Mouse (Mus musculus): Measurements from ENCODE around the gene 2010003K11Rik. TPM values are rescaled to one million over a fixed set of nuclear protein-coding genes. Genes with fewer than 3 reads are reported as not detected.
A peak's percentile ranks its signal among the peaks of the same experiment; 100 is the strongest.

The 2010003K11Rik gene
- polyA plus RNA-seq, 1 experiment from 2014 or later = not detected

DNA sequence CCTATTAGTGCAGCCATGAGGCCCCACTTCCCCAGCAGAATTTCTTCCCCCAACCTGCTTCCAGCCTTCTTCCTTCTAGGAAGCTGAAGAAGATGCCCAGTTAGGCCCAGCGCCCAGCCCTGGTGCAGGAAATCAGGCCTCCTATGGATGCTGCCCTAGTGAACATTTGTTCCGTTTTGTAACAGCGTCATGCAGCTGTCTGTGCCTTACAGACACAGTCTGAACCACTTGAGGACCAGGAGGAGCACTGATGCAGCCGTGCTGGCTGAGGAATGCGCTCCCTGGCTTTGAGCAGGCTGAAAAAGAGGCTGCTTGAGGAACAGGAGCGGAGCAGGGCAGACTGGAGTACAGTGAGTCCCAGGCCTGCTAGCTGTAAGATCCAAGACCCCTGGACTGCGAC is 3.7 kb downstream of the 2010003K11Rik start:
- no peak for ATAC-seq
- Histone ChIP-seq H3K4me1 (peaks cover 19% of the 10 kb centered on the region), H3K9me3 (replicated peaks) (no peaks in the 10 kb centered on the region), H3K27me3 (replicated peaks) (peaks cover 5% of the 10 kb centered on the region; the same call in 1 of the 2 replicates), H3K27ac (no peak overlapping the region), H3K9ac (no peak overlapping the region), H3K4me3 (no peak overlapping the region), H3K36me3 (no peaks in the 10 kb centered on the region), H3K4me2 (no peak overlapping the region)
- WGBS (ENCODE audit: insufficient replicate concordance) = 59% methylated on average over 7 of the region's 7 CpGs

DNA sequence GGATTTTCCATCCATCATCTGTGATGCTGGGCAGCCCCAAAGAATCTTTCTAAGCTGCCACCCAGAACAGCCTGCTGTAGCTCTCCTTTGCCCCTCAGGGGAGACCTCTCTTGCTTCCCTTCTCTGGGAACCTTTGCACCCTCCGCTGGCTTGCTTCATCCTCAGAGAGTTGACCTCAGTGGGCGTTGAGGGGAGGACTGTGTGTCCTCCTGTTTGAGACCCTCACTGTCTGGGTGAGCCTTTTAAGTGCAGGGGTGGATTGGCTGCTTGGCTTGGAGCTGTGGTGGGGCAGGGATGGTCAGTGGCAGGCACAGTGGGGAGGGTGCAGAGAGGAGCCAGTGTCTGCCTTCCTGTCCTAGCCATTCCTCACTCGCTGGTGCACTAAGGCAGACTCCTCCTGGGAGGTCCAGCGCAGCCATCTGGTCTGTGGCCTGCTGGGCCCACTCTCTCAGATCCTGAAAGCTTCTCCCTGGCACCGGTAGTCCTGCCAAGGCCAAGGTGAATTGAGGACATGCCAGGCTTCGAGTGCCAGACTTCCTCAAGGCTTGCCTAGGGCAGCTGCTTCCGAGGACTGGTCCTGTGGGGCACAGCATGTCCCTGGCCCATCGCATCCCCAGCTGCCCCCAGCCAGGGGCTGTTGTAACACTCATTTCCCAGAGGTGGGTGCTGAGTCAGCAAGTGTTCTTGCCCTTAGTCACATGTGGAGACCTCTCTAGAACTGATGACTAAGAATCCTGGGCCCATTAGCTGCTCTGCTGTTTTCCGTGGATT is 5.7 kb downstream of the 2010003K11Rik start:
- Histone ChIP-seq H3K36me3 (no peaks in the 10 kb centered on the region), H3K4me3 (no peak overlapping the region), H3K4me2 (no peak overlapping the region), H3K27ac (no peak overlapping the region), H3K9ac (no peak overlapping the region), H3K27me3 (replicated peaks) (peaks cover 5% of the 10 kb centered on the region; the same call in 1 of the 2 replicates), H3K9me3 (replicated peaks) (no peaks in the 10 kb centered on the region), H3K4me1 (peaks cover 11% of the 10 kb centered on the region)
- 47% methylated on average over 9 of the region's 9 CpGs for WGBS (ENCODE audit: insufficient replicate concordance)
- no peak for ATAC-seq

DNA sequence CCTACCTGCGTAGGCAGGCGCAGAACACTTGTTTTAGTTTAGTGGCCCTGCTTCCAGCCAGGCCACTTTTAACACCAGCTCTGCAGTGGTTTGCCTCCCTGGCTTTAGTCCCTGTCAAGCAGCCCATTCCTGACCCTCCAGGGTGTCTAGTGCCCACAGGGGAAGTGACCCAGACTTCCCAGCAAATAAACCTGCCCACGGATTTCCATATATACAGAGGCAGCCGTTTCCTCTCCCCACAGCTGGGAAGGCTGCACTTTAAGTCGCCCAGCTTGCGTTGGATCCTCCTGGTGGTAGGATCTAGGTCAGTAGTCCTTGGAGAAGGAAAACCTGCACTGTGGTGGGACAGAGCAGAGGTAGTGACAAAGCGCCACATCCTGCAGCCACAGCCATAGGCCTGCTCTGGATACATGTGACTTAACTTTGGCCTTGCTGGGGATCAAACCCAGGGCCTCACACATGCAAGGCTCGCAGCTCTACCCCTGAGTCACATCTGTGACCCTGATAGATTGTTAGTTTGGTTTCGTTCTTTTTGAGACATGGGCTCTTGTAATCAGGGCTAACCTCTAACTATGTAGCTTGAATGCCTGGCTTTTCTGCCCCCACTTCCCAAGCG is 7.2 kb downstream of the 2010003K11Rik start:
- Histone ChIP-seq H3K36me3 (no peaks in the 10 kb centered on the region), H3K9ac (no peak overlapping the region), H3K27ac (no peak overlapping the region), H3K4me3 (no peak overlapping the region), H3K4me1 (no peaks in the 10 kb centered on the region), H3K27me3 (replicated peaks) (peaks cover 8% of the 10 kb centered on the region; the same call in 1 of the 2 replicates), H3K4me2 (no peak overlapping the region), H3K9me3 (replicated peaks) (no peaks in the 10 kb centered on the region)
- no peak for ATAC-seq
- 59% methylated on average over 10 of the region's 10 CpGs for WGBS (ENCODE audit: insufficient replicate concordance)

DNA sequence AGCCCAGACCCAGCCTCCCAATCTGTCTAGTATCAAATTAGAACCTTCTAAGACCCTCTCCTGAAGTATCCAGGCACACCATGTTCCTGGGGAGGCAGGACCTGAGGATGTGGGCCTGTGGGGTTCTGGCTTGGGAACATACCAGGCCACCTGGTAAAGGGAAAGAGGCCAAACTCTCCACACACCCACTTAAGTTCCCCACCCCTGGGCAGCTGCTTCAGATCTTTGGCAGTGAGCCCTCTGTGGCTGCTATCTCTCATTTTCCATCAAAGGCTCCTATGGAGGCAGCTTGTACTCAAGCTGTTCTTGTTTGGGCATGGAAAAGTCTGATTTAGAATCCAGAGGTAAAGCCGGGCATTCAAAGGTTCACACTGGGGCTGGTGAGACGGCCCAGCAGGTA is 10.5 kb downstream of the 2010003K11Rik start:
- no peaks in the 10 kb centered on the region for H3K4me1 ChIP-seq
- peaks cover 8% of the 10 kb centered on the region; the same call in 1 of the 2 replicates for H3K27me3 ChIP-seq (replicated peaks)
- H3K4me2 ChIP-seq = no peak overlapping the region
- H3K4me3 ChIP-seq = no peak overlapping the region
- ATAC-seq = no peak
- no peaks in the 10 kb centered on the region for H3K9me3 ChIP-seq (replicated peaks)
- H3K9ac ChIP-seq = no peak overlapping the region
- H3K36me3 ChIP-seq = no peaks in the 10 kb centered on the region
- no peak overlapping the region for H3K27ac ChIP-seq
- WGBS (ENCODE audit: insufficient replicate concordance) = 57% methylated on average over 2 of the region's 2 CpGs

DNA sequence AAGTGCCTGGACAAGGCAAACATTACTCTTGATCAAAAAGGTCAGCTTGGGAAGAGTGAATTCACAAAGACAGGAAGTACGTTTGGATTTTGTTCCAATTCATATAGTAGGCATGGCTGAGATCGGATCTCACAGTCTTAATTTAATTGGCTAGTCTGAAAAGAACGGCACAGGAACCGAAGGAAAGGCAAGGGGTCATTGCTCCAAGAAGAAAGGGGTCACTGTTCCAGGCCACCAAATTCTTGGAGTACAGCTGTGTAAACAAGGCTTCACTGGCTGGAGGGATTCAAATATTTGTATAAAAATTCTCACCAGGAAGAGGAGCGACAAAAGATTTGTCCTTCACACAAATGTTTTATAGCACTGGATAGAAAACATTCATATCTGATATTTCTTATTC is 13.4 kb downstream of the 2010003K11Rik start:
- H3K4me3 ChIP-seq = no peak overlapping the region
- H3K27me3 ChIP-seq (replicated peaks) = peaks cover 17% of the 10 kb centered on the region
- H3K9ac ChIP-seq = no peak overlapping the region
- no peaks in the 10 kb centered on the region for H3K4me1 ChIP-seq
- no peaks in the 10 kb centered on the region for H3K9me3 ChIP-seq (replicated peaks)
- no peak overlapping the region for H3K27ac ChIP-seq
- ATAC-seq = no peak
- no peaks in the 10 kb centered on the region for H3K36me3 ChIP-seq
- H3K4me2 ChIP-seq = no peak overlapping the region
- WGBS (ENCODE audit: insufficient replicate concordance) = 53% methylated on average over 5 of the region's 5 CpGs

DNA sequence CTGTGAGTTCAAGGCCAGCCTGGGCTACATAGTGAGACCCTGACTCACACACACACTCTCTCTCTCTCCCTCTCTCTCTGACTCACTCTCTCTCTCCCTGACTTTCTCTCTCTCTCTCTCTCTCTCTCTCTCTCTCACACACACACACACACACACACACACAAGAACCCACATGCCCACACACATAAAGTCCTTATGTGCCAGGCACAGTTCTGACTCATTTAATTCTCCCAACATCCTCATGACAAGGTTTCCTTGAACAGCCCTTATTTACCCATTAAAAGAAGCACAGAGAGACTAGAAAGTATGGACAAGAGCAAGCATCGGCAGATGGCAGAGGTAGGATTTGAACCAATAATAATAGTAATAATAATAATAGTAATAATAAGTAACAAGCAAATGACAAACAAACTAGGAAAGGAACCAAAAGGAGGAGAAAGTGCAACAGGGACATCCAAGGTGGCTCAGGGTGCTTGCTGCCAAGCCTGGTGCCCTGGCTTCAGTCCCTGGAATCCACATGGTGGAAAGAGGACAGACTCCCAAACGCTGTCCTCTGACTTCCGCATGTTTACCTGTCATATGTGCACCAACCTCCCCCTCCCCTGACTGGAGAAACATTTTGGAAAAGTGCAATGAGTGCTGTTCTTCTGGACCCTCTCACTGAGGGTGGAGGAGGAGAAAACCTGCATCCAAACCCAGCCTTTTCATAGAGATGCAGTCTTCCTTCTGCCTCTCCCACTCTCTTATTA is 16.1 kb downstream of the 2010003K11Rik start:
- Histone ChIP-seq H3K4me1 (peaks cover 6% of the 10 kb centered on the region), H3K36me3 (no peaks in the 10 kb centered on the region), H3K9me3 (replicated peaks) (no peaks in the 10 kb centered on the region), H3K9ac (no peak overlapping the region), H3K27ac (no peak overlapping the region), H3K27me3 (replicated peaks) (peaks cover 39% of the 10 kb centered on the region), H3K4me3 (no peak overlapping the region), H3K4me2 (no peak overlapping the region)
- WGBS (ENCODE audit: insufficient replicate concordance) = 71% methylated on average over 3 of the region's 3 CpGs
- no peak for ATAC-seq

DNA sequence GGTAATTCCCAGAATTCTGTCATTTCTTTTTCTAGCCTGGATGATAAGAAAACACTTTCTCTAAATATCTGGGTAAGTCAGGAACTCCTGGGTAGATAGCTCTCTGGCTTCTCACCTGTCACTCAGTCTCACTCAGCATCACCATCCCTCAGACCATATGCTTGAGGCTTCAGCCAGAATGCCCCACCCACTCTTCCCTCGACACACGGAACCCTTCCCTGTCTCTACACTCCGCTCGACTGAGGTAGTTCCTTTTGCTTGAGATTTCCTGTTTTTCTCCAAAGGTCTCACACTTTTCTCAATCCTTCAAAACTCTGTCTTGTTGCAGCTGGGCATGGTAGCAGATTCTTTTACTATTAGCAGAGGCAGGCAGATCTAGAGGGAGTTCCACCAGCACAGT is 17.1 kb downstream of the 2010003K11Rik start:
- ATAC-seq = no peak
- H3K9me3 ChIP-seq (replicated peaks) = no peaks in the 10 kb centered on the region
- H3K4me3 ChIP-seq = no peak overlapping the region
- no peak overlapping the region for H3K4me2 ChIP-seq
- H3K27me3 ChIP-seq (replicated peaks) = peaks cover 48% of the 10 kb centered on the region
- no peak overlapping the region for H3K27ac ChIP-seq
- no peak overlapping the region for H3K9ac ChIP-seq
- peaks cover 15% of the 10 kb centered on the region for H3K4me1 ChIP-seq
- WGBS (ENCODE audit: insufficient replicate concordance) = 18% methylated on average over 4 of the region's 4 CpGs
- no peaks in the 10 kb centered on the region for H3K36me3 ChIP-seq

DNA sequence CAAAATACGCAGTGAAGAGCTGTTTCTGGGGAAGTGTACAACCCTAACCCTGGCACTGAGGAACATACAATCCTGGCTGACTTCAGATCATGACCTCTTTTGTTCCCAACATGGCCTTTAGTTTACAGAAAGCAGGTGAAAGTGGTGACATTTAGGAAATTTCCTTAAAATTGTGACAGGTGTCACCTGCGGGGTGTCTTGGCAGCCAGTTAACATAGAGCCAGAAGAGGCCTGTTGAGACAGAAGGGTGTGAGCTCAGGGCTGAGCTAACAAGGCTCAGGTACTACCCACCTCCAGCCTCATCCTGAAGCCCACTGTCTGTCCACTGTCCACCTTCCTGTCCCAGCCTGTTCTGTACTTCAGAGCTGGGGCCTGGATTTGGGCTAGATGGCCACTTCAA is 18.3 kb downstream of the 2010003K11Rik start:
- Histone ChIP-seq H3K4me2 (no peak overlapping the region), H3K27me3 (replicated peaks) (peaks cover 61% of the 10 kb centered on the region), H3K9me3 (replicated peaks) (no peaks in the 10 kb centered on the region), H3K9ac (no peak overlapping the region), H3K4me3 (no peak overlapping the region), H3K27ac (no peak overlapping the region), H3K36me3 (no peaks in the 10 kb centered on the region), H3K4me1 (peaks cover 16% of the 10 kb centered on the region)
- ATAC-seq = no peak
- 66% methylated on average over 2 of the region's 2 CpGs for WGBS (ENCODE audit: insufficient replicate concordance)

DNA sequence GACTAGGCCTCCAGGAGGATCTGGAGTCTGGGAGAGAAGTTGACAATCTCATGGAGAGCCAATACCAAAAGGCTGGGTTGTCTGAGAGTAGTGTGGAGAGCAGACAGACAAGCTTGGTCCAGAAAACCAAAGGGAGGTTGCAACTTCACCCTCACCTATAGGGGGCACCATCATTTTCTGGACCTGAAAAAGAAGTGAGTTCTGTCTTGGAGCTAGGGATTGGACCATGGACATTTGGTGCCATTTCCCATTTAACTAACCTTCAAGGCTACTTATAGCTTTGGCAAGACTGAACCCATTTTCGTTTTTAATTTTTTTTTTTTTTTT is 20.2 kb downstream of the 2010003K11Rik start:
- H3K4me3 ChIP-seq = no peak overlapping the region
- no peaks in the 10 kb centered on the region for H3K9me3 ChIP-seq (replicated peaks)
- H3K4me1 ChIP-seq = peaks cover 16% of the 10 kb centered on the region
- H3K27me3 ChIP-seq (replicated peaks) = peaks cover 78% of the 10 kb centered on the region
- no peak overlapping the region for H3K9ac ChIP-seq
- ATAC-seq = no peak
- H3K27ac ChIP-seq = no peak overlapping the region
- 28% methylated on average over 1 of the region's 1 CpGs for WGBS (ENCODE audit: insufficient replicate concordance)
- no peak overlapping the region for H3K4me2 ChIP-seq
- no peaks in the 10 kb centered on the region for H3K36me3 ChIP-seq

DNA sequence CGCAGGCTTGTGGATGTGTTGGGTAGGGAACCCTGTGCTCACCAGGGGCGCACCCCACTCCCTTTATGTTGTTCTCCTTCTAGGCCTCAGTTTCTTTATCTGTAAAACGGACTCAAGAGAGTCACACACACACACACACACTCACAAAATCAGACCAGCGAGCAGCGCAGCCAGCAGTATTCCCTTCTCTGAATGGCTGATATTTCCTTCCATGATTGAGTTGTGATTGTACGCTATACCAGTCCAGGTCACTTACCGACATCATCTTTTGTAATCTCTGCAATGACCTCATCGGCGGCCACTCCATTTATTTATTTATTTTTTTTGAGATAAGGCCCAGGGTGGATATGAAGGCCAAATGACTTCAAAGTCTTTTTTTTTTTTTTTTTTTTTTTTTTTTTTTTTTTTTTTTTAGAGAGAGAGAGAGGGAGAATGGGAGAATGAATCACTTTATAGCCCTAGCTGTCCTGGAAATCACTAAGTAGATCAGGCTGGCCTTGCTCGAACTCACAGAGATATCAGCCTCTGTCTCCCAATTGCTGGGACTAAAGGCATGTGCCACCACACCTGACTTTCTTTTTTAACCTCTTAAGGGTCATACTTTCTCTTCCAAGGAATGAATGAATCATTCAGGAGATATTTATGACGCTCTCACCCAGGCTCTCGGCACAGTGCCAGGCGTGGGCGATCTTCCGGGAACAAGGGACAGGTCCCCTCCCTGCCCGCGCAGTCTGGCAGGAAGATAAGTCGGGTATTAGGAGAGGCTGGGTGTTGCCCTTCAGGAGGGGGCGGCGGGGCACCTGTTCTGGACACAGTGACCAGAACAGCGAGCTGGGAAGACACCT is 20.8 kb downstream of the 2010003K11Rik start, which contains the start of gene Syt12:
Gene Syt12, minus strand, starts transcription at position 103 of the 845 bp plus-strand sequence.
- Histone ChIP-seq H3K36me3 (no peaks in the 10 kb centered on the region), H3K27me3 (replicated peaks) (peaks cover 79% of the 10 kb centered on the region), H3K4me3 (peak within 1 kb of the TSS; percentile 46), H3K4me2 (peak within 1 kb of the TSS; percentile 67), H3K9ac (no peak within 1 kb of the TSS; the same call in 1 of the 2 replicates), H3K9me3 (replicated peaks) (no peaks in the 10 kb centered on the region), H3K4me1 (peaks cover 16% of the 10 kb centered on the region), H3K27ac (no peak within 1 kb of the TSS)
- no peak for ATAC-seq
- 29% methylated on average over 21 of the region's 21 CpGs for WGBS (ENCODE audit: insufficient replicate concordance)

DNA sequence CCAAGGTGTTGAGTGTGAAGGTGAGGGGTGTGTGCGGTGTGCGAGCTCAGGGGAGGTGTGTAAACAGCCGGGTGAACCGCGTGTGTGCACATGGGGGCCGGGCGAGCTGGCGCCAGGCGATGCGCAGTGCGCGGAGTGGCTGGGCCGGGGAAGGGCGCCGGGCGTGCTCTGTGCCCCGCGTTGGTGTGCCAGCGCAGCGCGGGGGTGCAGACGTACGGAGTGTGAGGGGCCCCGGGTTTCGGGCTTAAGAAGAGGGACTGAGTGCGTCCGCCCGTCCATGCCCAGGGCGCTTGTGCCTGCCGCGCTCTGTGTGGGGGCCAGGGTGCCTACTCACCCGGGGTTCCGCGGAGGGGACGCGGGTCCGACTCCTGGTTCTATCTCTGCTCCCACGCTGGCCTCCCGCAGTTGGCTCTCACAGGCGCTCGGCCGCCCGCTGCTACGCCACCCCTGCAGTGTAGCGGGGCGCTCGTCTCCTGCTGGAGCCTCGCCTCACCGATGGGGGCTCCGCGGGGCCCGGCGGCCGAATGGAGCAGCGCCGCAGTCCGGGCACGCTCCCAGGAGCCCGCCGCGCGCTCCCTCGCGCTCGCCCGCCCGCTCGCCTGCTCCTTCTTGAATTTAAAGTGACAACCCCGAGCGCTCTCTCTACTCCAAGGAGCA is 21.7 kb downstream of the 2010003K11Rik start:
- WGBS (ENCODE audit: insufficient replicate concordance) = 2% methylated on average over 65 of the region's 70 CpGs

More for the DNA sequence above, 21.7 kb downstream of the 2010003K11Rik start:
- no peaks in the 10 kb centered on the region for H3K9me3 ChIP-seq (replicated peaks)
- no peak overlapping the region for H3K27ac ChIP-seq
- H3K27me3 ChIP-seq (replicated peaks) = peaks cover 84% of the 10 kb centered on the region
- peaks cover 16% of the 10 kb centered on the region for H3K4me1 ChIP-seq
- ATAC-seq = no peak
- no peaks in the 10 kb centered on the region for H3K36me3 ChIP-seq
- peak overlapping the region; percentile 67 for H3K4me2 ChIP-seq
- H3K9ac ChIP-seq = no peak overlapping the region; the same call in 1 of the 2 replicates
- peak overlapping the region; percentile 46 for H3K4me3 ChIP-seq
